Comparison of ENCODE assay signal across 15 mouse cellular contexts in genomic region chr17:11901731-11902130, GRCm38 (mm10).
"Had no signal": no experiment of that assay in that cellular context is flagged by ENCODE, and none has a peak within 500 bp of the region (broad histone marks: within the 10 kb centered on the region; RNA-seq: fewer than 3 reads in every experiment).

No protein-coding gene starts in this region.

- H3K36me3 ChIP-seq: neural tube, embryonic 15.5 days; stomach, embryonic 15.5 days had no signal

- H3K9ac ChIP-seq: neural tube, embryonic 15.5 days; stomach, embryonic 15.5 days had no signal

- H3K27ac ChIP-seq: neural tube, embryonic 15.5 days; stomach, embryonic 15.5 days; stomach, postnatal 0 days had no signal

- H3K4me1 ChIP-seq: neural tube, embryonic 15.5 days; stomach, embryonic 15.5 days had no signal

- H3K27me3 ChIP-seq: neural tube, embryonic 15.5 days; stomach, embryonic 15.5 days had no signal

- H3K4me3 ChIP-seq: neural tube, embryonic 15.5 days; stomach, embryonic 15.5 days had no signal

- DNase-seq: retina, postnatal 1 day; right cerebral cortex, adult 18-20 months; right cerebral cortex, postnatal 14 days; right cerebral cortex, postnatal 25 days; right cerebral cortex, postnatal 4 days; spleen, adult 18-20 months; thymus, adult 18-20 months; thymus, adult 2 months; thymus, postnatal 14 days; thymus, postnatal 25 days; thymus, postnatal 36 days; thymus, postnatal 4 days had no signal
